Mouse (Mus musculus): ENCODE data around the gene Sypl2. TPM values are rescaled to one million over a fixed set of nuclear protein-coding genes. Genes with fewer than 3 reads are reported as not detected.

The Sypl2 gene
- polyA plus RNA-seq, 1 experiment: 0.16 TPM

DNA sequence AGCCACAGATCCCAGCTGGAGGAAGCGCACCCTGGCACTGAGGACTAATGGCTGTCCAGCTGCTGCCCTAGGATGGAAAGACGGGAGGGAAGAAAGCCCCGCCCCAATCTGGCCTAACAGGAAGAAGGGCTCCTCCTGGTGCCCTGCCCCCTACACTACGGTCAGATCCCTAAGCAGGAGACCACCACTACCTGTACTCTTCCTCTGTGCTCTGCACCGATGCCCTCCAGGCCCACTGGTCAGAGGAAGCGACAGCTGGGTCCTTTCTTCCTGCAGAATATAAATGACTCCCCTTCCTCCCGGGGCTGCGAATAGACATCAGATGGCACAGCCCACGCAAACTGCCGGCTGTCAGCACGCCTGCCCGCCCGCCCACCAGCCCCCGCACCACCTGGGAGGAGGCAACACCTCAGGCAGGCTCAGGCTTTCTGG is 29.4 kb downstream of the Sypl2 start:
- Histone ChIP-seq H3K27me3 (ENCODE audit: control insufficient read depth, insufficient read depth, low read length) (no peaks in the 10 kb centered on the region), H3K4me1 (ENCODE audit: control insufficient read depth, insufficient read depth, insufficient read length) (peaks cover 9% of the 10 kb centered on the region; the same call in 1 of the 2 replicates), H3K27ac (ENCODE audit: insufficient read depth, low read length) (no peak overlapping the region), H3K36me3 (ENCODE audit: control insufficient read depth, insufficient read depth, low read length) (peaks cover 1% of the 10 kb centered on the region; the same call in 1 of the 2 replicates), H3K4me3 (ENCODE audit: extremely low read depth, insufficient read depth, insufficient read length) (no peak overlapping the region)
- no peak for DNase-seq (ENCODE audit: low read depth in 1 of 2, low spot score in 2 of 2)
- WGBS: 71% methylated on average over 14 of the region's 14 CpGs
- TF ChIP-seq CTCF (IDR thresholded peaks at IDR 0.05; ENCODE audit: extremely low read depth, insufficient read depth, insufficient read length, insufficient replicate concordance): no peak
- no peak for TF ChIP-seq POLR2A (IDR thresholded peaks at IDR 0.05; ENCODE audit: low read depth, low read length)

DNA sequence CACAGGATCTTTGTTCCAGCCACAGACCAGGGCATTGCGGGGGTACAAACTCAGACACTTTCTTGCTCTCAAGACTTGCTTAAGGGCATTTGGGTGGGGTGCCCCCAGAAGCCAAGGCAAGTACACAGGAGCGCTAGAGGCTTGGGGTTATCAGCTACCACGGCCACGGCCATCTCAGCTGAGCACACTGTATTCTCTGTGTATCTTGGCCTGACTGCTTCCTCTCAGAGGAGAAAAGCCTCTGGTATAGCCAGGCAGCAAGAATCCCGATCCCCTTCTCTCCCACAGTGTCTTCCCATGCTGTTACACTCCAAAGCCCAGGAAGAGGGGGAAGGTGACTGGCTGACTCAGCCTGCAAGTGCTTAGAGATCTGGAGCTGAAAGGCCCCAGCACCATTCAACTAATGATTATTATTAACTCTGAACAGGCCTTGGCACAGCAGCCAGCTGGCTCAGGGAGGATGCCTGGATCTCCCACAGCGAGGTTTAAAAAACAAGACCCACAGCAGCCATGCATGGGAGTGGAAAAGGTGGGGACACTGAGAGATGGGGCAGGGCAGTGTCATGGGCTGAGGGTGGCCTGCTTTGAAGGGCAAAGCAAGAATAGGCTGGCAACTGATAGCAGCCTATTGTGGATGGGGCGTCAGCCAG is 30.4 kb downstream of the Sypl2 start:
- WGBS: 89% methylated on average over 7 of the region's 7 CpGs
- no peaks in the 10 kb centered on the region for H3K27me3 ChIP-seq (ENCODE audit: control insufficient read depth, insufficient read depth, low read length)
- H3K4me3 ChIP-seq (ENCODE audit: extremely low read depth, insufficient read depth, insufficient read length): no peak overlapping the region
- peaks cover 1% of the 10 kb centered on the region; the same call in 1 of the 2 replicates for H3K36me3 ChIP-seq (ENCODE audit: control insufficient read depth, insufficient read depth, low read length)
- DNase-seq (ENCODE audit: low read depth in 1 of 2, low spot score in 2 of 2): no peak
- TF ChIP-seq POLR2A (IDR thresholded peaks at IDR 0.05; ENCODE audit: low read depth, low read length) (no peak), CTCF (IDR thresholded peaks at IDR 0.05; ENCODE audit: extremely low read depth, insufficient read depth, insufficient read length, insufficient replicate concordance) (no peak)
- no peak overlapping the region for H3K27ac ChIP-seq (ENCODE audit: insufficient read depth, low read length)
- H3K4me1 ChIP-seq (ENCODE audit: control insufficient read depth, insufficient read depth, insufficient read length): peaks cover 5% of the 10 kb centered on the region; the same call in 1 of the 2 replicates

DNA sequence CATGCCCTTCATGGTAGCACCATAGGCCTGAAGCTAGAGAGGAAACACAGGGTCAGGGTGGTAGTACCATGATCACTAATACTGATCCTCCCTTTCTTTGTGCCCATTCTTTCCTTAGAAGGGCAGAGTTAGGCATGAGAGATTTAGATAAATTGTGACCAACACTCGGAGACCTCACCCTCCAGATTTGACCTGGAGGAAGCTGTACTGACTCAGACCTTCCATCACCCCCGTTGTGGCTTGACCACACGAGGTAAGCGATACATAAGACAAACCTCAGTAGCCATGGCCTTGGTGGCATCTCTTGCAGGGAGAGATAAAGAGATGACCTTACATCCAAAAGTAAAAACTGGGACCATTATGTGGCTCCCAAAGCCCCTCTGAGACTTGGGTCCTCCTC is 31.2 kb downstream of the Sypl2 start:
- TF ChIP-seq POLR2A (IDR thresholded peaks at IDR 0.05; ENCODE audit: low read depth, low read length): no peak
- TF ChIP-seq CTCF (IDR thresholded peaks at IDR 0.05; ENCODE audit: extremely low read depth, insufficient read depth, insufficient read length, insufficient replicate concordance): no peak
- 83% methylated on average over 4 of the region's 4 CpGs for WGBS
- Histone ChIP-seq H3K27me3 (ENCODE audit: control insufficient read depth, insufficient read depth, low read length) (no peaks in the 10 kb centered on the region), H3K36me3 (ENCODE audit: control insufficient read depth, insufficient read depth, low read length) (peaks cover 1% of the 10 kb centered on the region; the same call in 1 of the 2 replicates), H3K4me3 (ENCODE audit: extremely low read depth, insufficient read depth, insufficient read length) (no peak overlapping the region), H3K27ac (ENCODE audit: insufficient read depth, low read length) (no peak overlapping the region), H3K4me1 (ENCODE audit: control insufficient read depth, insufficient read depth, insufficient read length) (peaks cover 5% of the 10 kb centered on the region; the same call in 1 of the 2 replicates)
- DNase-seq (ENCODE audit: low read depth in 1 of 2, low spot score in 2 of 2): no peak

DNA sequence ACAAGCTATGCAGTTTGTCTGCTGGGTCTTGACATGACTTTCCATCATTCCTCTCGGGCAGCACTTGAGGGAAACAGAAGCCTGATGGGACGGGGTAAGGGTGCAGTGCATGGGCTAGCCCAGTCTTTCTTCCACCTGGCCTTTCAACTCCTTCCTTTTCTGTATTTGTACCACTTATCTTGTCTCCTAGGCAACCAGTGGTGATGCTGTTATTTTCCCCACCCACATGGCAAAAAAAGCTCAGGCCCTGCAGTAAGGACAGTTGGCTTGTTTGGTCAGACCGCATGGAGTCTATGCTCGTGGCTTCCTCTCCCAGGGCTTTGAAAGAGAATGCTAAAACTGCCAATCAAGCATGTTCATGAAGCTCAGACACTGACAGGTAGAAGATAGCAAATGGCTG is 32.8 kb downstream of the Sypl2 start:
- DNase-seq (ENCODE audit: low read depth in 1 of 2, low spot score in 2 of 2): no peak
- WGBS: 83% methylated on average over 4 of the region's 4 CpGs
- TF ChIP-seq CTCF (IDR thresholded peaks at IDR 0.05; ENCODE audit: extremely low read depth, insufficient read depth, insufficient read length, insufficient replicate concordance) (no peak), POLR2A (IDR thresholded peaks at IDR 0.05; ENCODE audit: low read depth, low read length) (no peak)
- no peaks in the 10 kb centered on the region for H3K4me1 ChIP-seq (ENCODE audit: control insufficient read depth, insufficient read depth, insufficient read length)
- H3K36me3 ChIP-seq (ENCODE audit: control insufficient read depth, insufficient read depth, low read length): peaks cover 1% of the 10 kb centered on the region; the same call in 1 of the 2 replicates
- H3K27me3 ChIP-seq (ENCODE audit: control insufficient read depth, insufficient read depth, low read length): no peaks in the 10 kb centered on the region
- no peak overlapping the region for H3K4me3 ChIP-seq (ENCODE audit: extremely low read depth, insufficient read depth, insufficient read length)
- H3K27ac ChIP-seq (ENCODE audit: insufficient read depth, low read length): no peak overlapping the region

DNA sequence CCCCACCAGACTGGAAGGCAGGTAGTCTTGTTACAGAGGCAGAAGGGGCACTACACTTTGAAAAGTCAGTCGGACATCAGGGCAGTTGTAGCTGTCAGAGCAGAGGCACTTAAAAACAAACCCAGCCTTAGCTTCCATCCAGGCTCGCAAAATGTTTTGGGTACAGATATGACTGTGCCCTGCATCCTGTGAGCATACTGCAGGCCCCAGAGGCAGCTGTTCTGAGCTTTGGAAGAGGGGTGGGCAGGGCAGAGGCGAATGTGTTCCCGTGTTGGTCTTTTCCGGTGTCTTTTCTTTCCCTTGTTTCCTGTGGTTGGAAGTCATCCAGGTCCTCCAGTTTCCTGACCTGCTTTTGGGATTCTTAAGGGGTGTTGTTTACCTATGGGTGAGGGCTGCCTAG is 36.6 kb downstream of the Sypl2 start:
- Histone ChIP-seq H3K4me3 (ENCODE audit: extremely low read depth, insufficient read depth, insufficient read length) (no peak overlapping the region), H3K36me3 (ENCODE audit: control insufficient read depth, insufficient read depth, low read length) (no peaks in the 10 kb centered on the region), H3K27ac (ENCODE audit: insufficient read depth, low read length) (no peak overlapping the region), H3K4me1 (ENCODE audit: control insufficient read depth, insufficient read depth, insufficient read length) (peaks cover 7% of the 10 kb centered on the region), H3K27me3 (ENCODE audit: control insufficient read depth, insufficient read depth, low read length) (peaks cover 5% of the 10 kb centered on the region)
- DNase-seq (ENCODE audit: low read depth in 1 of 2, low spot score in 2 of 2): no peak
- WGBS: 76% methylated on average over 5 of the region's 5 CpGs
- TF ChIP-seq POLR2A (IDR thresholded peaks at IDR 0.05; ENCODE audit: low read depth, low read length) (no peak), CTCF (IDR thresholded peaks at IDR 0.05; ENCODE audit: extremely low read depth, insufficient read depth, insufficient read length, insufficient replicate concordance) (no peak)

DNA sequence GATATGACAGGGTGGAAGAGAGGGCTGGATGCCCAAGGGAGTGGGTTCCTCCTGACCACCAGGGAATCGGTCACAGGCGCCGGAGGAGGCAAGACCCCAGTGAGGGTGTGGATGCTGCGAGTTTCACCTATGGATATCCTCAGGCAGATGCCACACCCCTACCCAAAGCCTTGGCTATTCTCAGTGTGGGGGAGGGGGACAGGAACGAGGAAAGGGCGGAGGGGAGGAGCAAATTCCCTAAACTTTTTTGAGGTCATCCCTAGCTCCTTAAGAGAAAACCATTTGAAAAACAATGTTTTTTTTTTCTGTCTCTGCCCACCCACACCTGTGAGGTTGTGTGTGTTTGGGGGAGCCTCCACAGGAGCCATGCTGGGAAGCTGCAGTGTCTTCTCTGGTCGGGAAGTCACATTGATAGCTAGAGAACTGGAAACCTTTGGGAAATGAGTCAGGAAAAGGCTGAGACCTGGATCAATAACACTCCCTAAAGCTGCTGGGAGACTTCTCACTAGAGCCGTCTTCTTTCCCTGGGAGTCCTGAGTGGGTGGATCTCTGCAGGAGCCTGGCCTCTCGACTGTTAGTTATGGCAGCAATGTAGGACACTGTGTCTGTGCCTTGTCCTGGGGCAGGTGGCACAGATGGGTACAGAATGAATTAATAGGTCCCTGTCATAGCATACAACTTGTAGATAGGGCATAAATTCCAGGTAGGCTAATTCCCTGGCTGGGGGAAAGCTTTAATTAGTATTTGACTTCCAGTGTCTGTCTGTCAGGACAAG is 37.5 kb downstream of the Sypl2 start:
- peaks cover 5% of the 10 kb centered on the region for H3K27me3 ChIP-seq (ENCODE audit: control insufficient read depth, insufficient read depth, low read length)
- no peak overlapping the region for H3K27ac ChIP-seq (ENCODE audit: insufficient read depth, low read length)
- DNase-seq (ENCODE audit: low read depth in 1 of 2, low spot score in 2 of 2): no peak
- no peak for TF ChIP-seq CTCF (IDR thresholded peaks at IDR 0.05; ENCODE audit: extremely low read depth, insufficient read depth, insufficient read length, insufficient replicate concordance)
- no peak for TF ChIP-seq POLR2A (IDR thresholded peaks at IDR 0.05; ENCODE audit: low read depth, low read length)
- H3K4me3 ChIP-seq (ENCODE audit: extremely low read depth, insufficient read depth, insufficient read length): no peak overlapping the region
- WGBS: 93% methylated on average over 9 of the region's 9 CpGs
- no peaks in the 10 kb centered on the region for H3K36me3 ChIP-seq (ENCODE audit: control insufficient read depth, insufficient read depth, low read length)
- H3K4me1 ChIP-seq (ENCODE audit: control insufficient read depth, insufficient read depth, insufficient read length): peaks cover 7% of the 10 kb centered on the region

Measured in spleen, adult 2 months (tissue).